Mouse (Mus musculus) regulatory T cell (primary cell): Measurements from ENCODE around the gene Dusp7.

Experiments
- in situ Hi-C: fragments of 300-600 bp; cut with MboI, MseI; formaldehyde crosslinking; loops from one replicate; pipeline ENCODE4 v1.15.1; 2025; ENCODE audit warnings: high pct_unique_total_duplicates

Gene Dusp7

DNA sequence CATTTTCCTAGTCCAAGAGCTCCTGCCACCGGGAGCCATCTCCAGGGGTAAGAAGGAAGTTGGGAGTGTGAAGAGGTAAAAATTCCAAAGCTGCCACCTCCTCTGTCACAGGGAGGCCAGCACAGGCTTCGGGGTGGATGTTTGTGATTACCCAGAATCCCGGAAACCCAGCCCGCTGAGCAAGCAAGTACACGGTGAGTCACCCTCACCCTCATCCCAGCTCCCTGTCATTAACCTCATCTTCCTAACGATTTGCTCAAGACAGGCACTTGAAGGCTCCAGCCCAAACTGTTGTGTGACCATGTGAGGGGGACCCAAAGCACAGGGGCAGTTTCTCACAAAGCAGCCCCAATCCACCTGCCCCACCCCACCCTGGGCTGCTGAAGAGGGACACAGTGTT is 14.7 kb upstream of the Dusp7 start:
- in situ Hi-C loops = no loop called here

DNA sequence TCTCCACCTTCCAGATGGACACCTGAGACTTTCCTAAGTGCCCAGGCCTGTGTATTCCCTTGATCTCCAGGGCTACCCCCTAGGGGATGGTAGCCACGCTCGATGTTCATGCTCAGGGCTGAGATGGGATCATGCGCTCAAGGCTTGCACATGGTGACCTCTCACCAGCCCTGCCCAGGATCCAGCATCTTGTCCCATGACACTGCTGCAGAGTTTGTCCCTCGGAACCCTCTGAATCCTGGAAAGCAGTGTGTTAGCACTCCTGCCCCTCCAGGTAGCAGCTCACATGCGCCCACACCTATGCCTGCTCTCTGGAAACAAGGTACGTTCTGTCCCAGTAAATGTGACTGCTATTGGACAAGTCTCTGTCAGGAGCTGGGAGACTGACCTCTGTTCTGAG is 13.6 kb upstream of the Dusp7 start:
- in situ Hi-C loops = no loop called here

DNA sequence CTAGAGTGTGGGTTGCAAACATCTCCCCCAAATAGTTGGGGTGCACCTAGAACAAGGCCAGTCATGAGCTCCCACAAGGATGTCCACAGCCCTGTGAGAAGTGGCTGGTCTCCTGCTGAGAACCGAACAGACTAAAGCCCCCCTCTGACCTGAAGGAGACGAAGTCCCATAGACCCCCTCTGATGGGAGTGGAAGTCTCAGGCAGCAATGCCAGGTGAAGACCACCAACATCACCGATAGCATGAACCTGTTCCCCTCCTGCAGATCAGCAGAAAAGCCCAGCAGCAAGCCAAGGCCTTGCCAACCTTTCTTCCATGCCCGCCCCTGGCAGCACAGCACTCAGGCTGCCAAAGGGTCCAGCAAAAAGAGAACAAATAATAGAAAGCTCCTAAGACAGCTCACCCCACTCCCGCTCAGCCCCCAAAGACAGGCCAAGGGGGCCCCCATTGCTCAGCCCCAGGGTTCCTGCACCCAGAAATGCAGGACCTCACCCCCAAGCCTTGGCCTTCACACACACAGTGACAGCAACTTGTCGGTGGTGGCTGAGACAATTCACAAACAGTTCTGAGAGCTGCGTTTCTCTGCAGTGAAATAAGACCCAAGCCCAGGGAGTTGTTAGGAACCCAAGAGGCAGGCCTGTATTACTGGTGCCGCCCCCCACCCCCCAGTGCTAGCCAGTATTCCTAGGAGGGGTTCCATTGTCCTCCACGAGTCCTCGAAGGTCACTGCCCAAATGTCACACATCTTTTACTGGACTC is 13.0 kb upstream of the Dusp7 start:
- in situ Hi-C loops = no loop called here

DNA sequence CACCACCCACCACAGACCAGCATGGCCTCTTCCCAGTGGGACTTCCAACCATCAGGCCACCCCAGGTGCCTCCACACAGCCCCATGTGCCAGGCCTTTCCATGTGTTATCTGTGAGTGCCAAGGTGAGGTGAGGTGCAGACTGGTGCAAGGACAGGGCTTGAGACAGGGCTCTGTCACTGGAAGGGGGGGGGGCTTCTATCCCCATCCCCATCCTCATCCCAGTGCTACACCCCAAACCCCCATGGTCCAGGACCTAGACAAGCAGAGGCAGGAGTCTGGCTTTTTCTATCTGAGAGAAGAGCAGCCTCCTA is 12.5 kb upstream of the Dusp7 start:
- in situ Hi-C loops = no loop called here

DNA sequence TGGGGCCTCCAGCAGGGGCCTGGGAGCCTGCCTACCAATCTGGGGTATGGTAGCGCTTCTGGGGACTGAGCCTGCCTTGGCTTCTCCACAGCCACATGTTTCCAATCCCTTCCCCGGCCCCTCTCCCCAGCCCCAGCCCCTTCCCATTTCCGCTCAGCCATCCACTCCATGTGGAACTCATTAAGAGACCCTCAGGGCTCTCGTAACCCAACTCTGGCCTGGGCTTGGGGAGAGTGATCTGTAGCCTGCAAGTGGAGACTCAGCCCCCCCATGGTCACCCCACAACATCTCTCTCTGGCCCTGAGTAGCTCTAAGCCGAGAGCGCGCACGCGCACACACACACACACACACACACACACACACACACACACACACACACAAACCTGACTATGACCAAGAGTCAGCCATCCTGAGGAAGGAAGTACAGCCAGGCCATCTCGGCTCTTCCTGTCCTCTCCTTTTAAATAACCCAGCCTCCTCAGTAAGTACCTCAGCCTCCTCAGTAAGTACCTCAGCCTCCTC is 12.0 kb upstream of the Dusp7 start:
- in situ Hi-C loops = no loop called here

DNA sequence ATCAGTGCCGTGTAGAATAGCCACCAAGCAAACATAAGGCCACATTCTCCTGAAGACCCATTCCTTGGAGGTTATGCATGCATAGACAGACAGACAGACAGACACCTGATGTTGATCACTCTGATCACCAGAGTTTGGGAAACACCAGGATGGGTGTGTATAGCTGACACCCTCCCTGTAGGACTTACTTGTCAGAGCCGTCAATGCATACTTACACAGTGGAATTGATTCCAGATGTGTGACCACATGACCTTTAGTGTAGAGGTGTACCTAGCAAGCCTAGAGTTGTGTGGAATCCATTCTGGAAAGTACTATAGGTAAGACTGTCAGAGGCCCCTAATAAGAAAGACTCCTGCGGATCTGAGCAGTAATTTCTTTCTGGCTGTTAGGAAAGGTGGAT is 11.3 kb upstream of the Dusp7 start:
- in situ Hi-C loops = no loop called here

DNA sequence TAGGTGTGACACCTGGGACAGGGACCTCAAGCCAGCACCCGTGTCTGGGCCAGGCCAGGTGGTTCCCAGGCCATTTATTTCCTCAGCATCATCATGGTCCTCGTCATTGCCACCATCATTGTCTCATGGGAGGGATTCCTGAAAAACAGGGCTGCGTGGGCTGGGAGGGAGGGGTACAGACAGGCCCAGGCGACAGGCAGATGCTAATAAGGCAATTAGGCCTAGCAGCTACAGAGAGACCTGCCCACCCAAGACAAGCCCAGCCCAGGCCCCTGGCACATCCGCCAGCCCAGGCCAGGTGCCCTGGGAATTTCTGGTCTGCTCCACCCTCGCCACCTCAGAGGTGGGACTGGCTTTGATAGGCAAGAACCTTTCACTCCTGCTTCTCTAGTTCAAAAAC is 9.1 kb upstream of the Dusp7 start:
- in situ Hi-C loops = no loop called here

DNA sequence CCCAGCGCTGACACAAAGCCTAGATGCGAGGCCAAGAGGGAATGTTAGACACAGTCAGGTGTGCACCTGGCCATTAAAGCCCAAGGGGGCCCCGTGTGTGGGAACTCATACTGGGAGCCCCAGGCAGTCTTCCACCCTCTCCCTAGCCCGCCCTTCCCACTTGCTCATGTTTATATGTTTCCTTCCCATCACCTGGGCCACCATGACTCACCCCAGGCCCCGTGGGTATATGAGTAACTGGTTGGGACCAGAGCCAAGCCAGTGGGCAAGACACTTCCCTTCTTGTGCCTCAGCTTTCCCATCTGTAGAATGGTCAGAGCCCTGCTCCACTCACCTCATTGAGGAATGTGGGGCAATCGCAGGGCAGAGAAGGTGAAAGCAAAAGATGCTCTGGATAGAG is 7.3 kb upstream of the Dusp7 start:
- in situ Hi-C loops = loop anchor here (10.0 kb wide), 1 partner anchor 1184 kb away; the partner anchor contains the start of genes Cyb561d2, Nprl2 and Zmynd10

DNA sequence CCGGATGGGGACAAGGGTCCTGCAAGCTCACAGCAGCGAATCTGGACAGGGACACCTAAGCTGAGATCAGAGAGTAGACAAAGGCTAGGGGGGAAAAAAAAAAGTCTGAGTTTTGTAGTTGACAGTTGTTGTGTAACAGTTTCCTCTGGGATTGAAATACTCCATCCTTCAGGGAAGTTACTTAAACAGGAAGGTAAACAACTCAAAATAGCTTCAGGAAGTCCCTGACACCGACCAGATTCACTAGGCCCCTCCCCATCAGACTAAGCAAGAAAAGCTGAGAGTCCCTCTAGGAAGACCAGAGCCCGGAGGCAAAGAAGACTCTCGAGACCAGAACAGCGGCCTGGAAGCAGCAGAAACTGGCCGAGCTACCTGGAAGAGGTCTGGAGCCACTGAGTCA is 3.1 kb upstream of the Dusp7 start:
- in situ Hi-C loops = loop anchor here (5.0 to 10.0 kb wide), 3 partner anchors 47 to 1179 kb away; partner anchors contain the start of genes Cyb561d2, Nprl2, Poc1a and Zmynd10

DNA sequence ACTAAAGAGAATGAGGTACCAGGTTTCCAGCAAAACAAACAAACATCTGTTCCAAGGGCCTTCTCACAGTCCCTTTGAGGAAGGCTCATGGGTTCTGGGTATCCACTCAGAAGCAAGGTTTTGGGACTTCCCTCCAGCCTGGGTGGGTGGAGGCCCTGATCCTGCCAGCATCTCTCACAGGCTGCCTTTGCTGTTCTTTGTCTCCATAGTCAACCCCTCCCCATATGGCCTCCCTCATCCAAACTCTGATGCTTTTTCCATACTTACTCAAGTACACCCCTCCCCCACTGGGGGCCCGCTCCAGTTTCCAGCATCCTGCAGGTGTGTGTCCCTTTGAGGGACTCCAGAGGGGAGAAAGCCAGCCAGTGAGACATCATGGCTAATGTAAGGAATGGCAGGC is 2.2 kb upstream of the Dusp7 start:
- in situ Hi-C loops = loop anchor here (5.0 to 10.0 kb wide), 3 partner anchors 46 to 1179 kb away; partner anchors contain the start of genes Cyb561d2, Nprl2, Poc1a and Zmynd10

DNA sequence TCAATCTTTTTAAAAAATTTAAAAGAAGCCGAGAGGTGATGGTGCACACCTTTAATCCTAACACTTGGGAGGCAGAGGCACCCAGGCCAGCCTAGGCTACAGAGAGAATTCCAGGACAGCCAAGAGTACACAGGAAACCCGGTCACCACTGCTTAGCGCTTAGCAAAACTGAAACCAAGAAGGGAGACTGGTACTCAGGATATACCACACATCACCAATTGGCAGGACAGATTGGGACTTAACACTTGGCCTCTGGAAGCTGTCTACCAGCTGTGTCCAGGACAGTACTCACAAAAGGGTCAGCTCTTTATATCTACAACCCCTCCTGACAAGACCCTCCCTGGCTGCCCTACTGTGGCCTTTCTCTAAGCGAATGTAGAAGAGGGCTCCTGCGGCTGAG is 1.4 kb upstream of the Dusp7 start:
- in situ Hi-C loops = loop anchor here (5.0 to 10.0 kb wide), 3 partner anchors 45 to 1178 kb away; partner anchors contain the start of genes Cyb561d2, Nprl2, Poc1a and Zmynd10

DNA sequence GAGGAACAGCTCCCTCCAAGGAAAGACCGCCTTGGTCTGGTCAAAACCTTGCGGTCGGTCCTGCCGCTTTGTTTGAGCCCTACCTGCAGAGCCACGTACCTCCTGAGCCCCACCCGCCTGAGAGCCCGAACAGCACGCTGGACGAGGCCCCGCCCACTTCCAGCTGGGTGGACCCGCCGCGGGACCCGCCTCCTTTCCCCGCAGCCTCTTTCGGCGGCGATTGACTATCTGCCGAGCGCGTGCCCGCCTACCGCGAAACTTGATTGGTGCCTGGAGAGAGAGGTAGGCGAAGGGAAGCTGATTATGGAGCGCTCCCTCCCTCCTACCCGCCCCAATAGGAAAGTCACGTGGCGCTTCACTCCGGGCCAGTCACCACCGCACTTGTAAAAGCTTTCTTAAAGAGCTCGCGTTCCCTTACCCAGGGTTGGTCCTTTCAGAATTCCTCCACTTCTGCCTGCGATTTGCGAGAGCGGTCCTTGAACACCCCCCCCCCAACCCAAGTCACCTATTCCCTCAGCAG is 780 bp upstream of the Dusp7 start:
- in situ Hi-C loops = loop anchor here (5.0 to 10.0 kb wide), 3 partner anchors 45 to 1177 kb away; partner anchors contain the start of genes Cyb561d2, Nprl2, Poc1a and Zmynd10

DNA sequence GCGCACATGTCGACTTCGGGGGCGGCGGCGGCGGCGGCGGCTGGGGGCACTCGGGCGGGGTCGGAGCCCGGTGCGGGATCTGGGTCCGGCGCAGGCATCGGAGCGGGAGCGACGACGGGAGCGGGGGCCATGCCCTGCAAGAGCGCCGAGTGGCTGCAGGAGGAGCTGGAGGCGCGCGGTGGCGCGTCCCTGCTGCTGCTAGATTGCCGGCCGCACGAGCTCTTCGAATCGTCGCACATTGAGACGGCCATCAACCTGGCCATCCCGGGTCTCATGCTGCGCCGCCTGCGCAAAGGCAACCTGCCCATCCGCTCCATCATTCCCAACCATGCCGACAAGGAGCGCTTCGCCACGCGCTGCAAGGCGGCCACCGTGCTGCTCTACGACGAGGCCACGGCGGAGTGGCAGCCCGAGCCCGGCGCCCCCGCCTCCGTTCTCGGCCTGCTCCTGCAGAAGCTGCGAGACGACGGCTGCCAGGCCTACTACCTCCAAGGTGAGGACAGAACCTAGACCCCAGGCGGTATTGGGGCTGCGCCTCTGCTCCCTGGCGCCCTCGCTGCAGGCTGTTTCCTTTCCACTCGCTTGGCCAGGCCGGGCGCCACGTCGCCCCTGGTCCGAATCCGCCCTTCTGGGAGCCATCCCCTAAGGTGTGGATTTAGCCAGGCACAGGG is 534 bp downstream of the Dusp7 start:
- in situ Hi-C loops = loop anchor here (5.0 to 10.0 kb wide), 3 partner anchors 43 to 1176 kb away; partner anchors contain the start of genes Cyb561d2, Nprl2, Poc1a and Zmynd10

DNA sequence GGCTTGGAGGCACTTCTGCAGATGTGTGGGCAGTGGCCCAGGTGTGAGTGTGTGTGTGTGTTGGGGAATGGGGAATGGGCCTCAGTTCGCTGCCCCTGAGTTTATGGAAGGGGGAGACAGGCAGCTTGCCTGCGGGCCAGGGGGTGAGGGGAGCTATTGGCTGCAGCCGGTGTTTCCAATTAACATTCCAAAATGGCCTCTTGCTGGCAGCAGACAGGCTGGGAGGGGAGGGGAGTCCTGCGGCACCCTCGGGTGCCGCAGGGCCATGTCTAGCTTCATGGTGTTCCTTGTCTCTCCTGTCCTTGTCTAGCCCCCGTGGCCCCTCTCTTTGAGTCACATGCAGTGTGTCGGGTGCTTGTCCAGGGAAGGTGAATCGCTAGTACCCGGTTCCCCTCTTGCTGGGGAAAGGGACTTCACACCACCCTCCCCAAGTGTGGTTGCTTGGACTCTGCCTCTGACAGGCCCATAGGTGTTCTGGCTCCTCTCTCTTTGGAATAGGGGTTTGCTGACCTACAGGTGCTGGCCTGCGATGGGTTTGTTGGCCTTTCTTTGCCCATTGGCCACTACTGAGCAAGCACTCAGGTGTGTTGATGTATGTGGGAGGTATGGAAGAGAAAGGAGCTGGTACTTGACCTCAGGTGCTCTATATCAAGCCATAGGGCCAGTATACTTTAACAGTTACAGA is 1.5 kb downstream of the Dusp7 start:
- in situ Hi-C loops = loop anchor here (5.0 to 10.0 kb wide), 3 partner anchors 42 to 1175 kb away; partner anchors contain the start of genes Cyb561d2, Nprl2, Poc1a and Zmynd10

DNA sequence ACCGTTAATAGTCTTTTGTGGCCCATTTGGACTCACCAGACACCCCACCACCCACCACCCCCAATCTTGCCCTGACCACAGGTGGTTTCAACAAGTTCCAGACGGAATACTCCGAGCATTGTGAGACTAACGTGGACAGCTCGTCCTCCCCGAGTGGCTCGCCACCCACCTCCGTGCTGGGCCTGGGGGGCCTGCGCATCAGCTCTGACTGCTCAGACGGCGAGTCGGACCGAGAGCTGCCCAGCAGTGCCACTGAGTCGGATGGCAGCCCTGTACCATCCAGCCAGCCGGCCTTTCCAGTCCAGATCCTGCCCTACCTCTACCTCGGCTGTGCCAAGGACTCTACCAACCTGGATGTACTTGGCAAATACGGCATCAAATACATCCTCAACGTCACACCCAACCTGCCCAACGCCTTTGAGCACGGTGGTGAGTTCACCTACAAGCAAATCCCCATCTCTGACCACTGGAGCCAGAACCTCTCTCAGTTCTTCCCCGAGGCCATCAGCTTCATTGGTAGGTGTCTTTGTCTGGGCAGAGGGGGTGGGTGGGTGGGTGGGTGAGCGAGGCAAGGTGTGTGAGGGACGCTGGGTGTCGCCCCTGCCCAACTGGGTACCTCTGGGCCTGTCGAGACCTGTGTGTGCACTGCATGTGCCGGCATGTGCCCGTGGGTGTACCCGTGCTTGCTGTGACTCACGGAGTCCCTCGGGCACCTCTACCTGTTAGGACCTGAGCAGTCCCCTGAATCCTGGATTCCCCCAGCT is 2.4 kb downstream of the Dusp7 start:
- in situ Hi-C loops = no loop called here

DNA sequence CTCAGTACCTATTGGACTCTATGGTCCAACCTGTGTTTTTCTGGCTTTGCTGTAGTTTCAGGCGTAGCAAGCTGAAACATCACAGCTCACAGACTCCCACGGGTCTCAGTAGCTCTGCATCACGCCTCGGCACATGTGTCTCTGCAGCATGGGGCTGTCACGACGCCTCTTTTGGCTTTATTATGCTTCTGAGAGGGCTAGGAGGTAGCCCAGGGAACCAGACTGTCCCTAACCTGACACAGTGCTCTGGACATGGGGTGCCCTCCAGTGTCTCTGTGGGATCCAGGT is 2.9 kb downstream of the Dusp7 start:
- in situ Hi-C loops = no loop called here

DNA sequence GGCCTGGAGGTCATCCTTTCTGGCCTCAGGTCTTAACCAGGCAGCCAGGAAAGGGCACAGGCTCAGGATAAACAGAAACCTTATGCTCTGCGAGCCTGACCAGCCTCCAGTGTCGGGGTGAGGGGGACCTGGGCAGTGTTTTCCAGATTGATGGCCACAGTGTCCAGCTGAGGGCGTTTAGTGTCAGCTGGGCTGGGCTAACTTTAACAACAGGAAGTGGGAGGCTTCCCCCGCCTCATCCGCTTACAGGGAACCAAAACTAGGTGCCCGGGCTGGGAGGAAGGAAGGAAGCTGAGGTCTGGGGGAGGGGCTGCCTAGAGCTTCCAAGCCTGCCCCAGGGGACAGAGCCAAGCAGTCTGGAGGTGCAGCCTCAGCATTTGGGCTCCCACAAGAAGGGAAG is 3.3 kb downstream of the Dusp7 start:
- in situ Hi-C loops = no loop called here

DNA sequence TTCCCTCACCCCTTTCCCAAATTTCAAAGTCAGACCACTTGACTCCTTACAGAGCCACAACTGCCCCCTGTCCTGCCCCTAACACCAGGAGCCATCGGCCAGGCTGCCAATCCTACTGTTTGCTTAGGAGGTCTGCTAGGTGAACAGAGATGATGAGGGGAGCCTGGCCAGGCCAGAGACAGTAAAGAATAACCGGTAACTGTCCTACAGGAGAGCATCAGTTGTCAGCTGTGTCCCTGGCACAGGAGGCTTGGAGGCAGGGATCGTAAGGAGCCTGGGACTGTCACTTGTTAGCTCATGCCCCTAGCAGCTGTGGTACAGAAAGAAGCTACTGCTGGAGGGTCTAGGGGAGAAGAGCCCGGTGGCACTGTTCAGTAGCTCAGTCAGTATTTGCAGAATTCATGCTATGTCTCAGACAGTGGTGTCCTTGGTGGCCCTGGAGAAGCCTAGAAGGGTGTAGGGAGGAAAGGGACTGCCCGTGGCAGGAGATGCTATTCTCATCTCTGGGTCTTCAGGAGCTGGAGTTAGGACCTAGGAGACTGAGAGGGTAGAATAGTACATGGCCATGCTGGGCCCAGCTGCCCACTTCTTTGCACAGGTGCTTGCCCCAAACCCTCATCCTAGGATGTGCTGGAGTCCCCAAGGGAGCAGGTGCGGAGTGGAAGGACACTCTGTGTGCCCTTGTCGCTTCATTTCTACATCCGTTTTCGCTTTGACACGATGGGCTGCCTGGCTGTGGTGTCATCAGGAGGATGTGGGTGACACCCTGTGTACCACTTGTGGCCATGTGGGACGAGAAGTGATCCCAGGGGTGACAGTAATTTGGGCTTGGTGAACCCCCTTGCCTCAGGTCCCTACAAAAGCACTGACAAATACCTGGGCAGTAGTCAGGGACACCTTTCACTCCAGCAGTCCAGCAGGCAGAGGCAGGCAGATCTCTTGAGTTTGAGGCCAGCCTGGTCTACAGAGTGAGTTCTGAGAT is 4.3 kb downstream of the Dusp7 start:
- in situ Hi-C loops = no loop called here

DNA sequence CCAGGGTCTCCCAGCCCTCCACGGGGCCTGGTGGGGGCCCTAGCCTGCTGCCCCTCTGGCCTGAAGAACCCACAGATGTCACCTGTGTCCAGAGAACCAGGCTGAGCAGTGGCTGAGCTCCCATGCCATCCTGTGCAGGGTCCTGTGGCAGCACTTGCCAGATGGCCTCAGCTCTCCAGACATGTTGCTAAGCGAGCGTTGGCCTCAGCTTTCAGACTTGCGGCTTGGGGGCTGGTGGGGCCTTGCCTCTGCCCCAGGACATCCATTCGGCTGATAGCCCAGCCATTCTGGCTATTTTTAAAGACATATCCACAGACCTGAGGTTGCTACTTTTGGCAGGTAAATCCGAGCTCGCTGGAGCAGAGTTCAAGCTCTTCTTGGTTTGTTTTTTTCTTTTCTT is 5.5 kb downstream of the Dusp7 start:
- in situ Hi-C loops = no loop called here

DNA sequence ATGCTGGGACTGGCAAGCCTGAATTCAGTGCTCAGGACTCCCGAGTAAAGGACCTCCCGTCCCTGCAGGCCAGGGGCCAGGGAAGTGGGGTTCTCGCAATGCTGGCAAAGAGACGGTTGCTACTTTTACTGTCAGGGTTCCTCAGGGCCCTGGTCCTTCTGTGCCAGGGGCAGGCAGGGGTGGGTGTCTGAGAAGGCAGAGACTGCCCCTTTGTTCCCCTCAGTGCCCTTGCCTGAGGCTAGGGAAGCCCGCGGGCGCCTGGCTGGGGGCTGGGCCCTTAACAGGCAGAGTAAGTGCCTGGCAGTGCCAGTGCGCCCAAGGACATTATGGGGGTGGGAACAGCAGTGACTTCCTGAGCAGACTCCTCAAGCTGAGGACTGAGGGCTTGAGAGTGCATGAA is 8.8 kb downstream of the Dusp7 start:
- in situ Hi-C loops = no loop called here
